In genomic region chr9:54683814-54684605, GRCm38 (mm10) we compare ENCODE assay signal across 26 mouse cellular contexts. TPM values are rescaled to one million over a fixed set of nuclear protein-coding genes. Genes with fewer than 3 reads are reported as not detected.
DNase-seq lines count a peak whose midpoint lies in the region; ATAC-seq and TF ChIP-seq lines count a peak whose summit lies in the region.
"Had no signal": no experiment of that assay in that cellular context is flagged by ENCODE, and none has a peak within 500 bp of the region (broad histone marks: within the 10 kb centered on the region; RNA-seq: fewer than 3 reads in every experiment).

No protein-coding gene starts in this region.

- no peak for TF ChIP-seq RAD21 in CH12.LX (IDR thresholded peaks at IDR 0.05; ENCODE audit: low read depth, low read length)
- no peak for TF ChIP-seq RAD21 in MEL (IDR thresholded peaks at IDR 0.05; ENCODE audit: low read depth, low read length)

- dilution Hi-C loops in CH12.LX (cut with MboI; ENCODE audit: extremely low pct_ligation_motif_present, extremely low pct_unique_long_range_greater_than_20kb, low sequenced_read_pairs), result no loop called here

- H3K27ac ChIP-seq in CH12.LX (ENCODE audit: insufficient read depth, low read depth) (no peak overlapping the region), MEL (ENCODE audit: control insufficient read depth, low read depth, low read length) (no peak overlapping the region)
- H3K27ac ChIP-seq in forebrain, embryonic 10.5 days, result no peak overlapping the region
- H3K27ac ChIP-seq: embryonic facial prominence, embryonic 13.5 days; embryonic facial prominence, embryonic 15.5 days; forebrain, embryonic 12.5 days had no signal

- no peaks in the 10 kb centered on the region for H3K9me3 ChIP-seq in CH12.LX (replicated peaks; ENCODE audit: low read length)
- H3K9me3 ChIP-seq in MEL (replicated peaks; ENCODE audit: insufficient read depth, low read length), result no peaks in the 10 kb centered on the region
- no peaks in the 10 kb centered on the region for H3K9me3 ChIP-seq in forebrain, embryonic 10.5 days
- H3K9me3 ChIP-seq: embryonic facial prominence, embryonic 13.5 days; embryonic facial prominence, embryonic 15.5 days; forebrain, embryonic 12.5 days; G1E had no signal

- TF ChIP-seq EP300 in CH12.LX (IDR thresholded peaks at IDR 0.05; ENCODE audit: low read length) (peak; percentile 58), MEL (IDR thresholded peaks at IDR 0.05; ENCODE audit: low read depth in 1 of 2, low read length in 2 of 2) (no peak)

- H3K79me2 ChIP-seq in CH12.LX (replicated peaks; ENCODE audit: control insufficient read depth, extremely low read depth, insufficient read depth, poor library complexity, severe bottlenecking) (no peaks in the 10 kb centered on the region), MEL (ENCODE audit: control insufficient read depth, insufficient read depth, low read length, poor library complexity) (no peaks in the 10 kb centered on the region)

- H3K27me3 ChIP-seq in CH12.LX (replicated peaks), result no peaks in the 10 kb centered on the region
- H3K27me3 ChIP-seq in MEL (ENCODE audit: control insufficient read depth in 1 of 2, insufficient read depth in 2 of 2, low read length in 2 of 2), result peaks cover 2 to 8% of the 10 kb centered on the region in 2 experiments; a peak in 2 of 4 replicates
- H3K27me3 ChIP-seq in forebrain, embryonic 10.5 days (ENCODE audit: poor library complexity, severe bottlenecking), result peaks cover 14% of the 10 kb centered on the region; the same call in 1 of the 2 replicates
- H3K27me3 ChIP-seq: embryonic facial prominence, embryonic 13.5 days; embryonic facial prominence, embryonic 15.5 days had no signal

- peak; percentile 59 for TF ChIP-seq POLR2A in CH12.LX (IDR thresholded peaks at IDR 0.05; ENCODE audit: low read depth, low read length)
- no peak for TF ChIP-seq POLR2A in MEL (IDR thresholded peaks at IDR 0.05; ENCODE audit: control insufficient read depth in 1 of 2, insufficient read depth in 1 of 2, low read depth in 1 of 2, low read length in 2 of 2, poor library complexity in 1 of 2)

- in situ Hi-C loops in CH12.LX (cut with MboI; ENCODE audit: low pct_ligation_motif_present, low pct_unique_long_range_greater_than_20kb, low sequenced_read_pairs), result no loop called here

- H3K4me3 ChIP-seq in CH12.LX (replicated peaks in 1 of 3; ENCODE audit: low read depth in 2 of 3, low read length in 2 of 3, poor library complexity in 1 of 3) (no peak overlapping the region), MEL (ENCODE audit: control insufficient read depth in 1 of 2, insufficient read depth in 1 of 2, low read depth in 2 of 2, low read length in 2 of 2) (no peak overlapping the region)
- no peak overlapping the region for H3K4me3 ChIP-seq in forebrain, embryonic 10.5 days
- H3K4me3 ChIP-seq: embryonic facial prominence, embryonic 13.5 days; embryonic facial prominence, embryonic 15.5 days; erythroblast, embryonic 14.5 days; forebrain, embryonic 12.5 days had no signal

- peak; percentile 45 for ATAC-seq in CD4-positive, CD25-positive, alpha-beta regulatory T cell, adult 4 months
- ATAC-seq: activated CD4-positive, CD25-positive, alpha-beta regulatory T cell, adult 4 months; forebrain, embryonic 14.5 days; forebrain, embryonic 16.5 days; Patski had no signal

- H3K36me3 ChIP-seq in CH12.LX (replicated peaks in 1 of 2; ENCODE audit: control insufficient read depth in 1 of 2, insufficient read depth in 1 of 2, low read length in 1 of 2), result no peaks in the 10 kb centered on the region
- H3K36me3 ChIP-seq in MEL (ENCODE audit: control insufficient read depth in 1 of 2, insufficient read depth in 2 of 2, low read length in 2 of 2), result no peaks in the 10 kb centered on the region
- no peaks in the 10 kb centered on the region for H3K36me3 ChIP-seq in forebrain, embryonic 10.5 days (replicated peaks)
- H3K36me3 ChIP-seq: embryonic facial prominence, embryonic 13.5 days; embryonic facial prominence, embryonic 15.5 days; forebrain, embryonic 12.5 days; G1E had no signal

- no peak for TF ChIP-seq CTCF in CH12.LX (conservative IDR thresholded peaks at IDR 0.05 in 1 of 2, IDR thresholded peaks at IDR 0.05 in 1 of 2; ENCODE audit: low read depth in 2 of 2, low read length in 2 of 2)
- no peak for TF ChIP-seq CTCF in MEL (IDR thresholded peaks at IDR 0.05 in 2 of 3, conservative IDR thresholded peaks at IDR 0.05 in 1 of 3; ENCODE audit: control insufficient read depth in 1 of 3, insufficient read depth in 1 of 3, low read depth in 2 of 3, low read length in 3 of 3, poor library complexity in 1 of 3, severe bottlenecking in 1 of 3)

- no peak overlapping the region for H3K9ac ChIP-seq in CH12.LX (ENCODE audit: insufficient read depth, low read depth)
- H3K9ac ChIP-seq in MEL (ENCODE audit: control insufficient read depth, low read depth, low read length, poor library complexity, severe bottlenecking), result no peak overlapping the region
- H3K9ac ChIP-seq: embryonic facial prominence, embryonic 13.5 days; embryonic facial prominence, embryonic 15.5 days; forebrain, embryonic 12.5 days had no signal

- 82% methylated on average over 7 of the region's 7 CpGs for WGBS in forebrain, embryonic 10.5 days

- no peak overlapping the region for H3K4me2 ChIP-seq in CH12.LX (ENCODE audit: insufficient read depth, low read depth, poor library complexity, severe bottlenecking)
- H3K4me2 ChIP-seq: embryonic facial prominence, embryonic 13.5 days; embryonic facial prominence, embryonic 15.5 days; forebrain, embryonic 12.5 days had no signal

- H3K4me1 ChIP-seq in CH12.LX (ENCODE audit: control insufficient read depth in 1 of 2, insufficient read depth in 2 of 2), result peaks cover 3 to 39% of the 10 kb centered on the region in 2 experiments
- no peaks in the 10 kb centered on the region for H3K4me1 ChIP-seq in MEL (ENCODE audit: control insufficient read depth in 1 of 2, insufficient read depth in 2 of 2, low read length in 2 of 2)
- peaks cover 9% of the 10 kb centered on the region; the same call in 1 of the 2 replicates for H3K4me1 ChIP-seq in forebrain, embryonic 10.5 days
- H3K4me1 ChIP-seq: embryonic facial prominence, embryonic 13.5 days; embryonic facial prominence, embryonic 15.5 days; forebrain, embryonic 12.5 days had no signal

- DNase-seq in CH12.LX (ENCODE audit: extremely low read depth), result peak; percentile 38
- DNase-seq in MEL (ENCODE audit: low read depth, low spot score), result no peak
- peak; percentile 67 for DNase-seq in gonadal fat pad, adult 2 months (ENCODE audit: low read depth)
- DNase-seq in MN1 (ENCODE audit: low spot score), result no peak
- no peak for DNase-seq in adrenal gland, postnatal 10 days
- DNase-seq in forebrain, embryonic 10.5 days (ENCODE audit: extremely low spot score, low spot score), result no peak
- DNase-seq: adrenal gland, adult 8-10 months; adrenal gland, postnatal 25 days; cerebellum, adult 11 months; cerebellum, adult 18-20 months; cerebellum, adult 8-10 months; cerebellum, adult 9-11 months; cerebellum, postnatal 14 days; cerebellum, postnatal 36 days; embryo, embryonic 11 days had no signal

TF ChIP-seq in CH12.LX, 34 proteins besides CTCF, POLR2A, EP300 and RAD21 (continues in another document):
- no peak for TF ChIP-seq SIN3A (IDR thresholded peaks at IDR 0.05; ENCODE audit: low read length)
- no peak for TF ChIP-seq POLR2AphosphoS2 (IDR thresholded peaks at IDR 0.05; ENCODE audit: low read depth, low read length)
- peak; percentile 95 for TF ChIP-seq TBP (conservative IDR thresholded peaks at IDR 0.05; ENCODE audit: low read depth, low read length)

TF ChIP-seq in MEL, 35 proteins besides CTCF, POLR2A, EP300 and RAD21:
- 0 out of 2 replicates have a peak, but pooled peaks have one; percentile 29 for TF ChIP-seq TBP (IDR thresholded peaks at IDR 0.05; ENCODE audit: low read depth, low read length)
- TF ChIP-seq NELFE (IDR thresholded peaks at IDR 0.05; ENCODE audit: low read depth, low read length), result no peak

RNA-seq across cellular contexts. Expression of gene Dnaja4, which starts 14.7 kb away (rescaled TPM):
- polyA plus RNA-seq in CD4-positive, CD25-positive, alpha-beta regulatory T cell, adult 4 months (2017; shearing (Covaris generic)), result 1 to 10 TPM; 2.9 to 4.0 TPM
- 2.3 and 2.4 TPM in 2 replicates for total RNA-seq in CH12.LX (2012; rRNA removed)
- 0.81 and 0.95 TPM in 2 replicates for total RNA-seq in CH12.LX (2014; rRNA removed)
- polyA plus RNA-seq in CH12.LX (2012; ENCODE audit: insufficient read length, low read depth), result 1.1 and 1.8 TPM in 2 replicates
- 7.5 and 10.9 TPM in 2 replicates for total RNA-seq in MEL (2012; rRNA removed)
- 10 to 100 TPM in 1 of 2 experiments, not detected in 1; 13.0 TPM for polyA plus RNA-seq in MEL (2012; ENCODE audit: insufficient read depth in 1 of 2, insufficient read length in 2 of 2, low read depth in 1 of 2, low replicate concordance in 2 of 2, missing spikeins in 1 of 2)
- 24.6 and 34.2 TPM in 2 replicates for polyA plus RNA-seq in gonadal fat pad, adult 2 months (2012; rRNA removed)
- total RNA-seq in adrenal gland, postnatal 10 days (2021), result 10 to 100 TPM in 1 of 2 experiments, 1 to 10 TPM in 1; 10.0 to 16.7 TPM
- 3.1 TPM in 2 replicates for polyA plus RNA-seq in forebrain, embryonic 10.5 days (2016; fragmentation: Nextera tagmentation; extraction: Ambion mirVana)
- polyA plus RNA-seq: G1E had no signal

RNA-seq across cellular contexts. Expression of gene Acsbg1, which starts 22.3 kb away (rescaled TPM):
- polyA plus RNA-seq in CD4-positive, CD25-positive, alpha-beta regulatory T cell, adult 4 months (2017; shearing (Covaris generic)), result 10 to 100 TPM; 41.1 to 75.2 TPM
- total RNA-seq in CH12.LX (2012; rRNA removed) (13.7 and 16.8 TPM in 2 replicates), CH12.LX (2014; rRNA removed) (24.0 and 25.8 TPM in 2 replicates), MEL (2012; rRNA removed) (8.3 and 11.9 TPM in 2 replicates)
- polyA plus RNA-seq in CH12.LX (2012; ENCODE audit: insufficient read length, low read depth) (23.6 and 24.7 TPM in 2 replicates), MEL (2012; ENCODE audit: insufficient read depth in 1 of 2, insufficient read length in 2 of 2, low read depth in 1 of 2, low replicate concordance in 2 of 2, missing spikeins in 1 of 2) (1 to 10 TPM in 1 of 2 experiments, not detected in 1; 8.8 TPM)
- polyA plus RNA-seq in gonadal fat pad, adult 2 months (2012; rRNA removed), result 33.1 and 47.9 TPM in 2 replicates
- 100 to 1,000 TPM in 1 of 2 experiments, 10 to 100 TPM in 1; 85.7 to 119 TPM for total RNA-seq in adrenal gland, postnatal 10 days (2021)
- polyA plus RNA-seq in forebrain, embryonic 10.5 days (2016; fragmentation: Nextera tagmentation; extraction: Ambion mirVana), result 7.7 and 9.6 TPM in 2 replicates
- total RNA-seq: common myeloid progenitor, adult 5-6 weeks had no signal
- polyA plus RNA-seq: erythroblast, embryonic 14.5 days had no signal

RNA-seq across cellular contexts. Expression of gene Wdr61, which starts 50.3 kb away (rescaled TPM):
- 100 to 1,000 TPM; 127 to 147 TPM for polyA plus RNA-seq in CD4-positive, CD25-positive, alpha-beta regulatory T cell, adult 4 months (2017; shearing (Covaris generic))
- 118 and 141 TPM in 2 replicates for total RNA-seq in CH12.LX (2012; rRNA removed)
- total RNA-seq in CH12.LX (2014; rRNA removed), result 245 and 269 TPM in 2 replicates
- polyA plus RNA-seq in CH12.LX (2012; ENCODE audit: insufficient read length, low read depth), result 157 and 164 TPM in 2 replicates
- total RNA-seq in MEL (2012; rRNA removed), result 209 and 217 TPM in 2 replicates
- polyA plus RNA-seq in MEL (2012; ENCODE audit: insufficient read depth in 1 of 2, insufficient read length in 2 of 2, low read depth in 1 of 2, low replicate concordance in 2 of 2, missing spikeins in 1 of 2), result 100 to 1,000 TPM in 1 of 2 experiments, not detected in 1; 182 TPM
- polyA plus RNA-seq in gonadal fat pad, adult 2 months (2012; rRNA removed), result 34.1 and 46.5 TPM in 2 replicates
- total RNA-seq in adrenal gland, postnatal 10 days (2021), result 10 to 100 TPM; 74.9 to 78.8 TPM
- 183 and 188 TPM in 2 replicates for polyA plus RNA-seq in forebrain, embryonic 10.5 days (2016; fragmentation: Nextera tagmentation; extraction: Ambion mirVana)

Comparison
In these comparisons a context has a peak if more than half of its experiments do, and no peak if none do; other contexts are left out.
1. DNase-seq: peak in CH12.LX (single experiment) and gonadal fat pad, adult 2 months (single experiment); none in MEL (single experiment), MN1 (single experiment), adrenal gland, postnatal 10 days (single experiment) and forebrain, embryonic 10.5 days (single experiment).